Mouse (Mus musculus): ENCODE measurements at regions not wholly inside any gene's neighbourhood (a gene's known extent, or its start where the extent isn't known, plus 50 kb on each side); places are given as distances from the start of the nearest gene placed in this dataset.

- ATAC-seq: no peak
- H3K27me3 ChIP-seq (replicated peaks; ENCODE audit: insufficient read depth, low read length): no peaks in the 10 kb centered on the region
- no peaks in the 10 kb centered on the region for H3K4me1 ChIP-seq (ENCODE audit: insufficient read depth, low read depth, low read length)
- 52% methylated on average over 1 of the region's 1 CpGs for WGBS
- no peak overlapping the region for H3K27ac ChIP-seq (ENCODE audit: low read length)
- H3K9me3 ChIP-seq (ENCODE audit: low read length): no peaks in the 10 kb centered on the region
- no peak overlapping the region for H3K9ac ChIP-seq (replicated peaks; ENCODE audit: low read depth)
- H3K36me3 ChIP-seq (ENCODE audit: insufficient read depth, low read length): no peaks in the 10 kb centered on the region
- no peak for TF ChIP-seq CTCF (IDR thresholded peaks at IDR 0.05)
- TF ChIP-seq EP300 (IDR thresholded peaks at IDR 0.05): no peak
- DNase-seq (ENCODE audit: low spot score): no peak
- H3K4me2 ChIP-seq (replicated peaks; ENCODE audit: low read depth, low read length): no peak overlapping the region
- H3K4me3 ChIP-seq (ENCODE audit: low read depth, low read length): no peak overlapping the region
Measured at GRCm38 (mm10) chr6:98609133-98609532, 266.6 kb upstream of the Gm765 start.

GRCm38 (mm10) chr6:98606680-98607079, 264.1 kb upstream of the Gm765 start:
- H3K4me1 ChIP-seq (ENCODE audit: insufficient read depth, low read depth, low read length): no peaks in the 10 kb centered on the region
- TF ChIP-seq EP300 (IDR thresholded peaks at IDR 0.05): no peak
- TF ChIP-seq CTCF (IDR thresholded peaks at IDR 0.05): no peak
- WGBS: 69% methylated on average over 3 of the region's 3 CpGs
- H3K27me3 ChIP-seq (replicated peaks; ENCODE audit: insufficient read depth, low read length): no peaks in the 10 kb centered on the region
- H3K4me2 ChIP-seq (replicated peaks; ENCODE audit: low read depth, low read length): no peak overlapping the region
- no peaks in the 10 kb centered on the region for H3K36me3 ChIP-seq (ENCODE audit: insufficient read depth, low read length)
- no peak overlapping the region for H3K4me3 ChIP-seq (ENCODE audit: low read depth, low read length)
- no peak overlapping the region for H3K9ac ChIP-seq (replicated peaks; ENCODE audit: low read depth)
- DNase-seq (ENCODE audit: low spot score) (no peak), ATAC-seq (no peak)
- no peaks in the 10 kb centered on the region for H3K9me3 ChIP-seq (ENCODE audit: low read length)
- no peak overlapping the region for H3K27ac ChIP-seq (ENCODE audit: low read length)

GRCm38 (mm10) chr6:98597612-98598011, 255.1 kb upstream of the Gm765 start:
- DNase-seq (ENCODE audit: low spot score) (no peak), ATAC-seq (no peak)
- TF ChIP-seq EP300 (IDR thresholded peaks at IDR 0.05) (no peak), CTCF (IDR thresholded peaks at IDR 0.05) (no peak)
- H3K9me3 ChIP-seq (ENCODE audit: low read length): no peaks in the 10 kb centered on the region
- WGBS: 89% methylated on average over 6 of the region's 6 CpGs
- H3K9ac ChIP-seq (replicated peaks; ENCODE audit: low read depth): no peak overlapping the region
- H3K4me1 ChIP-seq (ENCODE audit: insufficient read depth, low read depth, low read length): no peaks in the 10 kb centered on the region
- no peaks in the 10 kb centered on the region for H3K27me3 ChIP-seq (replicated peaks; ENCODE audit: insufficient read depth, low read length)
- H3K36me3 ChIP-seq (ENCODE audit: insufficient read depth, low read length): no peaks in the 10 kb centered on the region
- H3K27ac ChIP-seq (ENCODE audit: low read length): no peak overlapping the region
- H3K4me3 ChIP-seq (ENCODE audit: low read depth, low read length): no peak overlapping the region
- no peak overlapping the region for H3K4me2 ChIP-seq (replicated peaks; ENCODE audit: low read depth, low read length)

GRCm38 (mm10) chr6:98590989-98591388, 248.4 kb upstream of the Gm765 start:
- WGBS: 56% methylated on average over 4 of the region's 4 CpGs
- H3K9ac ChIP-seq (replicated peaks; ENCODE audit: low read depth): no peak overlapping the region
- H3K27me3 ChIP-seq (replicated peaks; ENCODE audit: insufficient read depth, low read length): no peaks in the 10 kb centered on the region
- H3K36me3 ChIP-seq (ENCODE audit: insufficient read depth, low read length): no peaks in the 10 kb centered on the region
- no peak overlapping the region for H3K27ac ChIP-seq (ENCODE audit: low read length)
- no peak overlapping the region for H3K4me3 ChIP-seq (ENCODE audit: low read depth, low read length)
- no peaks in the 10 kb centered on the region for H3K4me1 ChIP-seq (ENCODE audit: insufficient read depth, low read depth, low read length)
- ATAC-seq: no peak
- DNase-seq (ENCODE audit: low spot score): no peak
- no peak for TF ChIP-seq CTCF (IDR thresholded peaks at IDR 0.05)
- no peak for TF ChIP-seq EP300 (IDR thresholded peaks at IDR 0.05)
- H3K4me2 ChIP-seq (replicated peaks; ENCODE audit: low read depth, low read length): no peak overlapping the region
- H3K9me3 ChIP-seq (ENCODE audit: low read length): no peaks in the 10 kb centered on the region

GRCm38 (mm10) chr6:98588979-98589378, 246.4 kb upstream of the Gm765 start:
- no peak overlapping the region for H3K4me3 ChIP-seq (ENCODE audit: low read depth, low read length)
- ATAC-seq (no peak), DNase-seq (ENCODE audit: low spot score) (no peak)
- H3K4me2 ChIP-seq (replicated peaks; ENCODE audit: low read depth, low read length): no peak overlapping the region
- H3K27me3 ChIP-seq (replicated peaks; ENCODE audit: insufficient read depth, low read length): no peaks in the 10 kb centered on the region
- H3K27ac ChIP-seq (ENCODE audit: low read length): no peak overlapping the region
- no peaks in the 10 kb centered on the region for H3K36me3 ChIP-seq (ENCODE audit: insufficient read depth, low read length)
- no peaks in the 10 kb centered on the region for H3K4me1 ChIP-seq (ENCODE audit: insufficient read depth, low read depth, low read length)
- no peaks in the 10 kb centered on the region for H3K9me3 ChIP-seq (ENCODE audit: low read length)
- TF ChIP-seq CTCF (IDR thresholded peaks at IDR 0.05): no peak
- no peak for TF ChIP-seq EP300 (IDR thresholded peaks at IDR 0.05)
- WGBS: 21% methylated on average over 4 of the region's 4 CpGs
- H3K9ac ChIP-seq (replicated peaks; ENCODE audit: low read depth): no peak overlapping the region

- H3K9ac ChIP-seq (replicated peaks; ENCODE audit: low read depth): no peak overlapping the region
- H3K4me1 ChIP-seq (ENCODE audit: insufficient read depth, low read depth, low read length): no peaks in the 10 kb centered on the region
- H3K4me2 ChIP-seq (replicated peaks; ENCODE audit: low read depth, low read length): no peak overlapping the region
- H3K36me3 ChIP-seq (ENCODE audit: insufficient read depth, low read length): no peaks in the 10 kb centered on the region
- ATAC-seq (no peak), DNase-seq (ENCODE audit: low spot score) (no peak)
- H3K27me3 ChIP-seq (replicated peaks; ENCODE audit: insufficient read depth, low read length): no peaks in the 10 kb centered on the region
- no peak overlapping the region for H3K4me3 ChIP-seq (ENCODE audit: low read depth, low read length)
- no peaks in the 10 kb centered on the region for H3K9me3 ChIP-seq (ENCODE audit: low read length)
- TF ChIP-seq EP300 (IDR thresholded peaks at IDR 0.05): no peak
- TF ChIP-seq CTCF (IDR thresholded peaks at IDR 0.05): no peak
- no peak overlapping the region for H3K27ac ChIP-seq (ENCODE audit: low read length)
- WGBS: 79% methylated on average over 4 of the region's 4 CpGs
Measured at GRCm38 (mm10) chr6:98584541-98584940, 242.0 kb upstream of the Gm765 start.

GRCm38 (mm10) chr6:98582826-98583225, 240.3 kb upstream of the Gm765 start:
- Histone ChIP-seq H3K9me3 (ENCODE audit: low read length) (no peaks in the 10 kb centered on the region), H3K27me3 (replicated peaks; ENCODE audit: insufficient read depth, low read length) (no peaks in the 10 kb centered on the region), H3K4me2 (replicated peaks; ENCODE audit: low read depth, low read length) (no peak overlapping the region), H3K9ac (replicated peaks; ENCODE audit: low read depth) (no peak overlapping the region), H3K36me3 (ENCODE audit: insufficient read depth, low read length) (no peaks in the 10 kb centered on the region), H3K27ac (ENCODE audit: low read length) (no peak overlapping the region), H3K4me1 (ENCODE audit: insufficient read depth, low read depth, low read length) (no peaks in the 10 kb centered on the region), H3K4me3 (ENCODE audit: low read depth, low read length) (no peak overlapping the region)
- no peak for TF ChIP-seq CTCF (IDR thresholded peaks at IDR 0.05)
- TF ChIP-seq EP300 (IDR thresholded peaks at IDR 0.05): no peak
- DNase-seq (ENCODE audit: low spot score): no peak
- 65% methylated on average over 2 of the region's 2 CpGs for WGBS
- no peak for ATAC-seq

Measured in lung, postnatal 0 days (tissue).